Mouse (Mus musculus) A20 (cell line): ENCODE measurements around the gene 1700008O03Rik.

Experiments used
- DNase-seq: peaks from one replicate; pipeline ENCODE4 v3.0.0-alpha.2; 2011; ENCODE audit warnings: low read depth, low spot score

The 1700008O03Rik gene

GRCm38 (mm10) chr7:44385720-44386119 lies at the start of gene 1700008O03Rik:
Gene 1700008O03Rik (minus strand): TSS chr7:44385820.
- no peak for DNase-seq

- no peak for DNase-seq
These were observed 48.5 kb upstream of the 1700008O03Rik start for GRCm38 (mm10) chr7:44434089-44434488.

- peak; percentile 93 for DNase-seq
These were observed 47.8 kb upstream of the 1700008O03Rik start for GRCm38 (mm10) chr7:44433371-44433770.

- DNase-seq: no peak
These were observed 46.9 kb upstream of the 1700008O03Rik start for GRCm38 (mm10) chr7:44432550-44432949.

GRCm38 (mm10) chr7:44429534-44430488 lies 44.2 kb upstream of the 1700008O03Rik start:
- DNase-seq: no peak

GRCm38 (mm10) chr7:44428968-44429521 lies 43.4 kb upstream of the 1700008O03Rik start, which contains the start of gene Lrrc4b:
Gene Lrrc4b (plus strand): TSS chr7:44429018.
- no peak for DNase-seq

GRCm38 (mm10) chr7:44428171-44428950 lies 42.7 kb upstream of the 1700008O03Rik start:
- DNase-seq: no peak

GRCm38 (mm10) chr7:44427666-44428065 lies 42.0 kb upstream of the 1700008O03Rik start:
- no peak for DNase-seq

- DNase-seq: no peak
These were observed 27.7 kb upstream of the 1700008O03Rik start for GRCm38 (mm10) chr7:44413307-44413706.

GRCm38 (mm10) chr7:44411144-44411543 lies 25.5 kb upstream of the 1700008O03Rik start:
- no peak for DNase-seq

- DNase-seq: no peak
These were observed 20.4 kb upstream of the 1700008O03Rik start for GRCm38 (mm10) chr7:44406015-44406355.

- DNase-seq: peak; percentile 94
These were observed 19.9 kb upstream of the 1700008O03Rik start for GRCm38 (mm10) chr7:44405346-44406014.

- peak; percentile 29 for DNase-seq
These were observed 16.1 kb upstream of the 1700008O03Rik start for GRCm38 (mm10) chr7:44401673-44402072.

GRCm38 (mm10) chr7:44398570-44398969 lies 12.9 kb upstream of the 1700008O03Rik start:
- DNase-seq: peak; percentile 78

- no peak for DNase-seq
These were observed 7.7 kb upstream of the 1700008O03Rik start for GRCm38 (mm10) chr7:44393284-44393683.

- DNase-seq: no peak
These were observed 6.7 kb upstream of the 1700008O03Rik start for GRCm38 (mm10) chr7:44392341-44392740.

- DNase-seq: no peak
These were observed 6.2 kb upstream of the 1700008O03Rik start for GRCm38 (mm10) chr7:44391831-44392230.

- DNase-seq: no peak
These were observed 932 bp downstream of the 1700008O03Rik start for GRCm38 (mm10) chr7:44384716-44385059.

GRCm38 (mm10) chr7:44383980-44384715 lies 1.5 kb downstream of the 1700008O03Rik start, which contains the start of gene Syt3:
Gene Syt3 (plus strand): TSS chr7:44384102.
- peak; percentile 56 for DNase-seq

GRCm38 (mm10) chr7:44382541-44382940 lies 3.1 kb downstream of the 1700008O03Rik start:
- no peak for DNase-seq

- no peak for DNase-seq
These were observed 7.3 kb downstream of the 1700008O03Rik start for GRCm38 (mm10) chr7:44378290-44378689.
